Mouse (Mus musculus) mouse embryonic stem cell (cell line): ENCODE data around the gene Sigmar1.
"Not testable (repeated sequence)": the region's sequence is repeated elsewhere in the genome, so short reads cannot be mapped to it uniquely, and the experiment has no call there.

Experiments
- in situ Hi-C, 2 experiments: fragments of 300-500 bp; cut with MboI; formaldehyde crosslinking; loops; 1 replicate in 1 of 2; 3 replicates in 1 of 2; pipeline ENCODE4 v1.14.3; 2019 to 2020; ENCODE audit warnings: low sequenced_read_pairs in 2 of 2, low pct_unique_long_range_greater_than_20kb in 1 of 2, mixed read lengths in 1 of 2; ENCODE audit not compliant: unreplicated experiment in 1 of 2

The Sigmar1 gene

DNA sequence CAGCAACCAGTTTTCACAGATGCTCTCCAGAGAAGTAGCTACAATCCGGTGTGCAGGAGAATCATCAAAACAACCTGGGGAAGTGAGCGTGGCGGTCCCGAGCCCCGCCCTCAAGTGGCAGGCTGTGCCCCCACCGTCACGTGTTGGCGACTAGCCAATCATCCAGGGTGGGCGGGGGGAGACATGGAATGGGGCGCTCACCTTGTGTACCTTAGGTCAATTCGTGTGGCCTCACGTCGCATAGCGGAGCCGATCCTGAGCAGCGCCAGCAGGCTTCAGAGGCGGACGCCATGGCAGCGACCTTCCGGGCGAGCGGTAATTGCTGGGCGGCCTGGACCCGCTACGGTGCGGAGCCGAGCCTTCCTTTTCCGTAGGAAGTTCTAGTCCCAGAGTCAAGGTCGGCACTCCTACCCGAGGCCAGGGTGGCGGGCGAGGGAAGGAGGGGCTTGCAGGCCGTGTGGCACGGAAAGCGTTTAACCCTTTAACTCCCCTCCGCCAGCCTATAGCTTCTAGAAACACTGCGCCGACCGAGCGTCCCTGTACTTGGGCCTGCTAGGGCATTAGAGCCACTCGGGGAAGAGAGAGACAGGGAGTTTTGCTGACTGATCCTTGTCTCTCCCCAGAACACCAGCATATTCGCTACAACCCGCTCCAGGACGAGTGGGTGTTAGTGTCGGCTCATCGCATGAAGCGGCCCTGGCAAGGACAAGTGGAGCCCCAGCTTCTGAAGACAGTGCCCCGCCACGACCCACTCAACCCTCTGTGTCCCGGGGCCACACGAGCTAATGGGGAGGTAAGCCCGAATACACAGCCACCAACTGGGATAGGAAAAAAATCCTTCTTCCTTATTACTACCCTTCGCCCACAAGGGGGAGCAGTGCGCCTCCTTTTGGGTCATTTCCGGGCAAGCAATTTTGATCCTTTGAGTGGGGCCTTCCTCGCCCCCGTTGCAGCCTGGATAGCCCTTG is at the start of gene Sigmar1:
Gene Sigmar1 (minus strand): TSS at position 820 of the 968 bp plus-strand sequence.
- in situ Hi-C loops = no loop called here

GRCm38 (mm10) chr4:41783197-41783596 is 27.2 kb upstream of the Sigmar1 start:
- in situ Hi-C loops = not testable (repeated sequence)

DNA sequence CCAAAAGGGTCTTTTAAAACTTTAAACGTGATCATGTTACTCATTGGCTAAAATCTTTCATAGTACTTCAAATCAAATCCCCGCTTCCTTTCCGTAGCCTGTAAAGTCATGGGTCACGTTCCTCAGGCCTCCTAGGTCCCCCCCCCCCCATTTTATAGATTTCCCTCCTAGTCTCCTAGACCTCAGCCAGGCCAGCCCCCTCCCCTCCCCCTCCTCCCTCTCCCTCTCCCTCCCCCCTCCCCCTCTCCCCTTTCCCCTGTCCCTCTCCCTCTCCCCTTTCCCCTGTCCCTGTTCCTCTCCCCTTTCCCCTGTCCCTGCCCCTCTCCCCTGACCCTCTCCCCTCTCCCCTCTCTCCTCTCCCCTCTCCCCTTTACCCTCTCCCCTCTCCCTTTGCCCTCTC is 26.8 kb upstream of the Sigmar1 start:
- in situ Hi-C loops = not testable (repeated sequence)

DNA sequence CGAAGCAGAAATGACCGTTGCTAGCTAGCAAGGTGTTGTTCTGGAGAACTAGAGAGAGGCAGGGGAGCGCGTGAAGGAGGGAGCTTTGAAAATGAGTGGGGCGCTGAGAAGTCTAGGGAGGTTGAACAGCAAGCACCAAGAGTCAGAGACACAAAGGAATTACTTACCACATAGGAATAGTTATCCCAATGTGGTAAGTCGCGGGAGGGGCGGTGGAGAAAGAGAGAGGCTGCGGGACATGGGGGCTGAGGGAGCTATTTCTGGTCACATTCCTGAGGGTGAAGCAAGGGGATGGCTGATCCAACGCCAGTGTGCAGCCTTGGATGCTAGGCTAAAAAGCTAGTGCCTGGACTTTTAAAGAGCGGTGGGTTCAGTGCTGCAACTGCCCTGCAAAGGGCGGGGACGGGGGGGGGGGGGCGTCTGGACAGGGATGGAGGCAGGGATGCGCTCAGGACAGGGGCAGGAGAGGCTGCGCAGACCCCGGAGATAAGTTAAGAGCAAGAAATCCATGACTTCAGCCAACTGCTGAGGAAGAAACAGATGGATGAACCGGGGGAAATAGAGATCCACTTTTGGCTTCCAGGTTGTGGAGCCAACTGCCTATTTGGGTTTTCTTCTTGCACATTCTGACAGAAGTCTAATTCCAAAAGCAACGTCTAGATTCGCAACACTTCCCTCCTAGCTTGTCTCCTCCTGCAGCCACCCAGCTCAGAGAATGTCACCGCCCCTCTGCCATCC is 26.0 kb upstream of the Sigmar1 start:
- in situ Hi-C loops = not testable (repeated sequence)

DNA sequence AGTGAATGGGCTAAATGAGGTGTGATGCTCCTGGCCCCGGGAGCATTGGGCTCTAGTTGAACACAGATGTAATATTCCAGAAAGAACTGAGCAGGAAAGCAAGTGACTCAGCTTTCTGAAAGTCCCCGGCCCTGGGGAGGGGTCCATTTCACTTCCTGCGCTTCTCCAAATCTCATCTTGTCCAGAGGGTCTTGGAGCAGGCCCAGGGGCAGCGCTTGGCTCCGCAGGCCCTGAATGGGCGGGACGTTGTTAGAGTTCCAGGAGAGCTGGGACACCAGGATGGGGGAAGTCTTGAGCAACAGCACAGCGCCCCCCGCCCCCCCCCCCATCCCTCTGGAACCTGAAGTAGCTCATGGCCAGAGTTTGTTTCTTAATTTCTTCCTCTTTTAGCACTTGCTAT is 25.3 kb upstream of the Sigmar1 start:
- in situ Hi-C loops = not testable (repeated sequence)

- in situ Hi-C loops = not testable (repeated sequence)
These were observed 19.9 kb upstream of the Sigmar1 start for GRCm38 (mm10) chr4:41775840-41776239.

GRCm38 (mm10) chr4:41774506-41774905 is 18.5 kb upstream of the Sigmar1 start:
- in situ Hi-C loops = not testable (repeated sequence)

DNA sequence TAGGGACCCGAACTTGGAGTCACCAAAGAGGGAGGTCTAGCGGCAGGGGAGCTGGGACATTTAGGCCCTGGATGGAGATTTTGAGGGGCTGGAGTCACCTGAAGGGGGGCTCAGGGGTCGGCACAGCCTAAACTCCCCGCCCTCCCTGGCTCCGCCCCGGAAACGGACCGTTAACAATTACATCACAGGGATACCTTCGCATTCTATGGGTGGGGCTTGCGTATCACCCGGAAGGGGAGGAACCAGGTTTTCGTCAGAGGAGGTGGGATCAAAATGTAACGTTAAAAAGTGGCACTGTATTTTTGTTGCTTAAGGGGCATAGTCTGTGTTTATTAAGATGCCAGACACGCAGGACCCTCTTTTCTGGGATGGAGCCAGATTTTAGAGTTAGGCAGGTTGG is 18.0 kb upstream of the Sigmar1 start, which contains the start of gene Ccl27a:
Gene Ccl27a (minus strand): TSS at position 246 of the 400 bp plus-strand sequence.
- in situ Hi-C loops = not testable (repeated sequence)

DNA sequence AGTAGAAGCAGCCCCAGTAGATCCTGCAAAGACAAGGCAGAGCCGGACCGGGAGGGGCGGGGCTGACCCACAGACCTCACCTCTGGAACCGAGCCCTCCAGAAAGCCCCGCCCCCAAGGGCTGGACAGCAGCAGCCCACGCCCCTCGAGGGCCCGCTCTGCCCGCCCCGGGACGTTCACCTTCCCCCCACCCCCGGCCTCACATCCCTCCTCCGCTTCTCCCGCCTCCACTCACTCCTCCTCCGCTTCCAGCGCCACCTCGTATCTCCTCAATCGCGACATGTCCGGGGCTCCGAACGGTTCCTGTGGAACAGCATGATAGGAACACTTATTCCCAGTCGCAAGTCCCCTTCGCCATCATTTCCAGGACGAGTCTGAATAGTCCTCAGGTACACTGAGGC is 17.5 kb upstream of the Sigmar1 start:
- in situ Hi-C loops = not testable (repeated sequence)

DNA sequence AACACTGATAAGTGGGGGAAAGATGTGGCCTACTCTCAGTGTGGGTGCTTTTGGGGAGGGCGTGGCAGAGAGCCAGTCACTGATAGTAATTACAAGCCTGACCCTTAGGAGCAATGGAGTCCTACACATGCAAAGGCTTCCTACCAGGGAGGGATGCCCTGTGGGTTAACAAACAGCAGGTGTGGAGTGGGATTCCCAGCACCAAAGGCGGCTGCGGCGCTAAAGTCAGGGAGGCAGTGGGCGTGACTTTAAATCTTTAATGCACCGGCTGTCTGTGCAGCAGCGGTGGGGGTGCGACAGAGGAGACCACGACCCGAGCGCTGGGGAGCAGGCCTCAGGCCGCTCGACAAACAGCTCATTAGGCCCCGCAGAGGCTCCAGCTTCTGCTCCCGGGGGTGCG is 17.0 kb upstream of the Sigmar1 start:
- in situ Hi-C loops = not testable (repeated sequence)

DNA sequence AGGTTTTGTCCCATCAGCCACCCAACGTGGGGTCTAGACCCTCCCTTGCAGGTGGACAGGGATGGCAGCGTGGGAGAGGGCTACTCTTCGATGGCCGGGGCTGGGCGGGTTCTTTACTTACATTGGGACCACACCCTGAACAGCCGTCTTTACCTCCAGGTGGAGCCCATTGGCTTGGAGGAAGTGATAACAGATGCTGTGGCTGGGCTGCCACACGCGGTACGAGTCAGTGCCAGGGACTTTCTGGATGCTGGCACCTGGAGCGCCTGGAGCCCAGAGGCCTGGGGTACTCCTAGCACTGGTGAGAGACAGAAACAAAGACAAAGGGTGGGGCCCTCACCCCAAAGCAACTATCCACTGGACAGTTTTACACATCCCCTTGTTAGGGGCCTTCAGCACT is 11.3 kb upstream of the Sigmar1 start:
- in situ Hi-C loops = not testable (repeated sequence)

DNA sequence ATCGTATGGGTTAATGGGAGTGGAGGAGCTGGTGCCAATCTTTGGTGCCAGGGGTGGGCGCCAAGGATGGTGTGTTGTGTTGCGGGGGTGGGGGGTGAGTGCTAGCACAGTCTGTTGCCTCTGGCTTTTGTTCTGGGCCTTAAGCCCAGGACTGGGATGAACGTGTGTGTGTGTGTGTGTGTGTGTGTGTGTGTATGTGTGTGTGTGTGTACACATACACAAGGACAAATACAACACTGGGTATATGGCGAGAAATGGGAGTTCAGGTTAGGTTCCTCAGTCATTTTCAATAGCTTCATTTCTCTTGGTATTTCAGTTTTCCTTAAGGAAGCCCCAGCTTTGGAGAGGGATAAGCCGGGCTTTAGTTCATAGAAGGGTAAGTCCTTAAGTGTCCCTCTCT is 7.2 kb upstream of the Sigmar1 start:
- in situ Hi-C loops = not testable (repeated sequence)

GRCm38 (mm10) chr4:41762688-41763114 is 6.7 kb upstream of the Sigmar1 start:
- in situ Hi-C loops = not testable (repeated sequence)

DNA sequence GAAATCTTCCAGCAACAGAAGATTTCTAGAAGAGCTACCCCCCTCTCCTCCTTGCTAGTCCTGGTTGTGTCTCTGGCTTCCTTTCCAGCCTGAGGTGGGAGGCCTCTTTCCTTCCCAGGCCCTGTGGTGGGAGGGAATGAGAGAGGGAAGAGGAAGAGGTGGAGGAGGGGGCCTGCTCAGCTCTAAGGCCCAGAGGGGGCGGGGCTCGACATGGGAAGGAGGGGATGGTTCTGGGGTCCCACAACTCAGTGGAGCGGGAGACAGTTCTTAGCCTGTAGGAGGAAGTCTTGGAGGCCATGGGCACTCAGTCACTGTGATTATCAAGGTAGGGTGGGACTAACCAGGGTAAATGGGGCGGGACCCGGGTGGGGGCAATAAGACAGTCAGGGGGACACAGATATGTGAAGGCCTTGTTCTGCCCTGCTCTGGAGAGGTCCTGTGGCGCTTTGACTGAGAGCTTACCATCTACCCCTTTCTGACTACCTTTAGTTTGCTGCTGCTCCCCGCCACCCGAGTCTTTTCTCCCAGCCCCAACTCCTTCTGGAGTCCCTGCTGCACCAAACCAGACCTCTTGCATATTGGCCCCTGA is 6.2 kb upstream of the Sigmar1 start:
- in situ Hi-C loops = no loop called here

DNA sequence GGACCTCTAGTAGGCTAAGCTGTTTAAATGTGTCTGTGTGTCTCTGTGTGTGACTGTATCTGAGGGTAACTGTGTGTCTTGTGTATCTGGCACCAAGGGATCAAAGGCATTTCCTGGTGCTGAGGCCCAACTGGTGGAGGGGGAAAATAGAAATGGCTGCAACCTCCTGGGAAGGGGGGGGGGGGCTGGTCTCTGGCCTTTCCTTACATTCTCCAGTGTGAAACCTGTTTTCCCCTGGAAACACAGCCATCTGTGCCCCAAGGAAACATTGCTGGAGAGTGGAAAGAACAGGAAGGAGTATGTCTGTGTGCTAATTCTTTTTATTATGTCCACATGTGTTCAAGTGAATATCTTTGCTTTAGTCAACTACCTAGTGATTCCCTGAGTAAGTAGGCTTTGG is 5.7 kb upstream of the Sigmar1 start:
- in situ Hi-C loops = no loop called here

- in situ Hi-C loops = no loop called here
These were observed 5.0 kb upstream of the Sigmar1 start for GRCm38 (mm10) chr4:41760911-41761310.

DNA sequence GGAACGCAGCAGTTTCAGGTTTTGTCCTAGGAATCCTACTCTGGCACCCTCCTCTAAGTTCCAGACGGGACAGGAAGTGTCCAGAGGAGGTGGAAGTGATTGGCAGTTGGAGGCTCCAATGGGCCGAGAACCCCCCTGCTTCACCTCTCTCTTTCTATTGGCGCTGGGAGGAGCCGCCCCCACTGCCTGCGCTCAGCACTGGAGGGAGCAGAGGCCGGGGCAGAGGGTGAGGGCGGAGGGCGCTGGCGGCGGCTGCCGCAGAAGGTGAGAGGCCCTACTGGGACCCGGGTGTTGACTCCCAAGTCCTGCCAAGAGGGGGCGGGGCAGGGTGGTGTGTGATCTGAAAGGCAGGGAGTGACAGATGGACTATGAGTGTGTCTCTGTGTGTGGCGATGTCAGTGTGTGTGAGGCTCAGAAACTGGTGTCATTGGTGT is 4.3 kb upstream of the Sigmar1 start:
- in situ Hi-C loops = no loop called here

DNA sequence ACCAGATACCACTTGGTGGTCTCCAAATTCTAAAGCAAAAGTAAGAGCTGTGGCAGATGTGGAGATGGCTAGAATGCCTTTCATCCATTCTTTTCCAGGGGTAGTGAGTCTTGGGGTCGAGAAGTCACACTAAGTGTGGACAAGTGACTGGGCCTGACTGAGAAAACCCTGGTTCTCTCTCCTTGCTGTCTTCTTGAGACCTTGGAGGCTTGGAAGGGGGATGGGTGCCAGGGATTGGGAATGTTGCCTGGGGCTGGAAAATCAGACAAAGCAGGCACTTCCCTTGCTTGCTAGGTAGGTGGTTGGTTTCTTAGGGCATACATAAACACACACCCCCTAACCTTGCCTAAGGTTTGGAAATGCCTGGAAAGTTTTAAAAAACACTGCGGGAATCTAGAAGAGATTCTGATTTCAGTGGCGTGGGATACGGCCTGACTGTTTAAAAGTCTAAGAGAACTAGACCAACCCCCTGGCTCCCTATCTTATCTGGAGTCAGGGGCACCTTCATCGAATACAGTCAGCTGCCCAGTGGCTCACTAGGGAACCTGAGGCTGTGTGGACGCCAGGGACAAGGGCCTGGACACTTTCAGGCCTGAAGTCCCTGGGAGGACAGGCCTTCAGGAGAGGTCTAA is 3.8 kb upstream of the Sigmar1 start:
- in situ Hi-C loops = no loop called here

DNA sequence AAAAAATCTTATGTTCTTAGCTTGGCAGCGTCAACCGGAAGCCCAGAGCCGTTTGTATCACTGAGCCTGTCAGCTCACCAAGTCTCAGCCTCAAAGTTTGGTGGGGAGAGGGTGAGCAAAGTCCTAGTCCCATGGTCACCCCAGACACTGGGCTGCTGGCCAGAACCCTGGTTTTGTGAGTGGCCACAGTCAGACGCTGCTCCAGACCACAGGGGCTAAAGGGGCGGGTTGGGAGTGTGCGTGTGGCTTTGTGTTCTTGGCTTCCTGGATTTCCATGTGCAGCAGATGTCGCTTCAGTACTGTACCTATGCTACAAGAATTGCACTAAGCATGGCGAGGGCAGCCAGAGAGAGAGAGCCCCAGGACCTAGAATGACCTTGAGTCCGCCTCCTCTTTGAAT is 3.2 kb upstream of the Sigmar1 start:
- in situ Hi-C loops = no loop called here
